Mouse (Mus musculus) layer of hippocampus, adult 8-10 months (tissue): ENCODE data around the gene Pcdh7. TPM values are rescaled to one million over a fixed set of nuclear protein-coding genes. Genes with fewer than 3 reads are reported as not detected.
"Not testable (repeated sequence)": the region's sequence is repeated elsewhere in the genome, so short reads cannot be mapped to it uniquely, and the experiment has no call there.

Experiments used
- DNase-seq, 2 experiments: peaks; one replicate each; pipeline ENCODE4 v3.0.0; 2022; ENCODE audit warnings: low spot score in 2 of 2
- total RNA-seq, 4 experiments: library from RNA; stranded (reverse); gene quantifications; 2 replicates each; pipeline ENCODE4 v1.2.4; 2022

Gene Pcdh7
- total RNA-seq, 4 experiments from 2014 or later = 67.4 to 71.7 (median 69.7) TPM

DNA sequence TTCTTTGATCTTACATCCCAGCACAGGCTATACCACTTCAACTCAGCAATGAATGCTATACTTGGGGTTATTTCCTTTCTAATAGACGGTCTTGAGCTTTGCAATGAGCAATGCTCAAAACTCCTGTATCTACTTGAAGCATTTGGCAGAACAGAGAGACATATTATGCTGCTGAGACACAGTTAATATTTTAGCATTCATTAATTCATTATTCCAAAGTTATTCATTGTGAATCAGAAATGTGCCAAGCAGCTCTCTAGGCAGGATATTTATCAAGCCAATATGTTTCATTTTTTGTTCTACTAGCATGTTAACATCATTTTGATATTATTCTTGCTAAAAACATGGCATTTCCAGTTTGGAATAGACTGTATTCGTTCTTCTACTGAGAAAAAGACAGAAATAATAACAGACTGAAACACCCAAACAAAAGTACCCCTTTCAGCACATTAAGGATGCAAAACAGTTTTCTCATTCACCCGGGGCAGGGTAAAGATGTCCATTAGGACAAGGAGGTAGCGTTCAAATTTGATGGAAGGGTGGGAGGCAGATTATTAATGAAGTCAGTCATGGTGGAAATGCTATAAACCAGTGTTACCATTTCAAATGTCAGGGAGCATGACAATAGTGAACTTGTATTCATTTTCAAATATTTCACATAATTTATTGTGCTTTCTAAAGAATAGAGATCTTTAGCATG, 391.0 kb downstream of the Pcdh7 start:
- no peak for DNase-seq

DNA sequence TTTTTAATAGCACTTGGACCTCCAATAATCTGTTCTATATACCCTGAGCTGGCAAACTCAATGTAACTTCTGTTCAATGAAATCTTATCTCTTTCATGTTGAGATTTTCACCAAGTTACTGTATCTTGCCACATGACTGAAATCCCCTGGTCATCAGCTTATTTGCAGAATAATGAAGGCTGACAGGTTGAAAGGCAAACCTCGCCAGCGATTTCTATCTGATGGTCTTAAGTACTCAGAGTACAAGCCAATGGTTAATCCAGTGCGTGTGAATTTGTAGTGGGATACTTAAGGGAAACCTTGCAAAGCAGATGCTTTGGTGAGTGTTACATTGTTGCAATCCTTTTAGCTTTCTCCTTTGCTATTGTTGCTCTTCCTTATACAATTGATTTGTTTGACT, 398.3 kb downstream of the Pcdh7 start:
- no peak for DNase-seq

DNA sequence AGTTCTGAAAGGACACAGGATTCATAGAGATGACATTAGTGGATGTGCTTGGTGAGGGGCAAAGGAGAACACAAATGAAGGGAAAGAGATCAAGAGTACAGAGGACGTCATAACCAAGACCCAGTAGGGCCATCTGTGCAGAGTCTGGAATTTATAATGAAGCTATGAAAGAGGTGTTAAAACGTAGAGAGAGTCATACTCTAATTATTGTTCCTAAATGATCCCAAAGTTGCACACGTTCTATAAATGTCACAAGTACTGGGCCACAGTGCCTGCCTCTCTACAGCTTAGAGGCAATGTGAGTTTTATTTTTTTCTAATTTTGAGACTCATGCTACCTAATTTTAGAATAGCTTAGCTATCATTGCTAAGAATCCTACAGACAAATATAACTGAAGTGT, 400.1 kb downstream of the Pcdh7 start:
- DNase-seq = no peak

DNA sequence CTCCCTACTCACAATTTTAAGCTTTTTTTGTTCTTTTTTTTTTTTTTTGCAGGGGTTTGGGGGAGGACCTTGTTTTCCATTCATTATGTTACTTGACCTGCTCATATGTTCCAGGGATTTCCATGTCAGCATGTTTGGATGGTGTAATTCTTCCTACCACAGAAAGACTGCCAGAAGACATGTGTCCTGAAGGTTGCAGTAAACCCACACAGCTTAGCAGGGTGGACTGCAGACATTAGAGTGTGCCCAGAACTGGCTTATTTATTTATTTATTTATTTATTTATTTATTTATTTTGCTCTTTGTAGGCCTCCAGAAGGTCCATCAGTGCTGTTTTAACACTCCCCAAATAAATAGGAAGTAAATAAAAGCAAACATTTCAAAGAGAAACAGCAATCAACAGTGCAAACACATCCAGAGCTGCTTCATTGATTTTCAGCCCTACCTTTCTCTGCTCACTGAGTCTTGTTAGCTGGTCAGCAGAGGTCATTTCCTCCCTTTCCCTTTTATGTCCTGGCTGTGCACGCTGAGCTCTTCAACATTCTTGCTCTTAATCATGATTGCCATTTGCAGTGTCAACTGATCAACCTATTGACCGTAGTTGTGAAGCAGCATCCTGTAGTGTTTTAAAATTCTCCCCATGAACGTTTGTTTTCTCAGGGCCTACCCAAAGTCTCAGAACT, 401.3 kb downstream of the Pcdh7 start:
- no peak for DNase-seq

DNA sequence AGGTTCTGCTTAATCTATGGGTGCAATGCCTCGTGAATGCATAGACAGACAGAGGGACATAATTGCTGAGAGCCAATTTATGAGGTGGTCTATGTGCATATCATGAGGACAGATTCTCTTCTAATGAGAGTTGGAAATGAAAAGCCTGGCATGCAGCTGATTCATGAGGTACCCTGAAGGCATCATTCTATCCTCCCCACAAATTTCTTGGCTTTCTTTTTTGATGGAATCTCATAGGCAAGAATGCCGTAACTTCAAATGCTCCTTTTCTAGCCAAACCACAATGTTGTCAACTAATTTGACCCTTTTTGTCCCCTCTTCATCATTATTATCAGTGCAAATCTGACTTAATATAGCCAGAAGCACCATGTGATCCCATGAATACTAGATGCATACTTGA, 426.1 kb downstream of the Pcdh7 start:
- DNase-seq = no peak

DNA sequence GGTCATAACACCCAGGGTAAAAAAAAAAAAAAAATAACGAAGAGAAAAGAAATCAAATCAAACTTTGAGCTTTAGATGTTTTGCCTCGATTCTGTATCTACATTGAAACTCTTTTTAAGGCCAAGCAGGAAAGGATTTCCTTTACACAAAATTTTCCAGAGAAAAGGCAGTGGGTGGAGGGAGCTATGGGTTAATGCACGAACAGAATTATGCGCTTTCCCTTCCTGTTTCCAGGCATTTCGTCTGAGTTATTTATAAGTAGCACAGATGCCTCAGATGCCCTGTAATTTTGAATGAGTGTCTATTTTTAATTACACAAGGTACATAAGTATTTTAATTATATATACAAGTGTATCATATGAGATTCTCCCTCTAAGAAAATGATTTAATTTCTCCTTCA, 436.2 kb downstream of the Pcdh7 start:
- DNase-seq = no peak

DNA sequence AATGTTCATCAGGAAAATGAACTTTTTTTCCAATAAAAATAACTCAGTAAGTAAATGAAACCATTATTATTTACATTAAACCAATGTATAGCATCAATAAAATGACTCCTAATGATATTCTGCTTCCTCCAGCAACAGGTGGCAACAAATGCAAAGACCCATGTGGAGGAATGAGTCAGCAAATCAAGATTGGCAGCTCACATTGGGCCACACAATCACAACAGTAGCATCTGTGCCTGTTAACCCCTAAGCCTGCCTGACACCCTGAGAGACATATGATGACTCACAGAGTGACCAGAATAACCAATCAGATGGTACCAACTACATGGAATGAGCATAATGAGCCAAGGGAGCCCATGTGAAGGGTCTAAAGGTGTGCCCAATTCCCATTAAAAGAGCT, 454.5 kb downstream of the Pcdh7 start:
- DNase-seq = no peak

DNA sequence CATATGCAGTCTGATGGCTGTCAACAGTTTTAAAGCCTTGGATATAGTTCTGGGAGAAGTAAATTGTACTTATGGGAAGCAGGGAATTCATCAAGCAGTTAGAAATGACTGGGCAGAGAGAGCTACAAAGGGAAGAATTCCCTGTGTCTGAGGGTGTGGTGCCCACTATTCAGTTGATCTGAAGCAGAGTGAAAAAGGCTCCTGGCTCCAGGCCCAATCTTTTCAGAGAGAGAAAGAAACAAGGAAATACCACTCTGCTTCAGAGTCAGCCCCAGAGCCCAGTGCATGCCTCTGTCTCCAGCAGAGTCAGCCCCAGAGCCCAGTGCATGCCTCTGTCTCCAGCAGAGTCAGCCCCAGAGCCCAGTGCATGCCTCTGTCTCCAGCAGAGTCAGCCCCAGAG, 456.6 kb downstream of the Pcdh7 start:
- DNase-seq = not testable (repeated sequence)

DNA sequence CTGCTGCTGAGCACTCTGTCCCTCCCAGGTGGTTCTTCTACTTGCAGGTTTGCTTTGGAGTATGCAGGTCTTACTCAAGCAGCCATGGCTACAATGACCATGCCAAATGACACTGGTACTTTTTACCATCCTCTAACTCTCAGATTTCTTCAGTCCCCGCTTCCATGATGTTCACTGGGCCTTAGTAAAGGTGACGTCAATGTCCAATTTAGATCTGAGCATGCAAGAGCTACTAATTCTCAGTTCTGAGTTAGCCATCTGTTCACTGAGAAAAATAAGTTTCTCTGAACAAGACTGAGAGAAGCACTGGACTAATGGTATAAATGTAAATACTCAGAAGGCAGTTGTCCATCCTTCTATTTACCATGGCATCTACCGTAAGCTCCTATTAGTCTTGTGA, 457.8 kb downstream of the Pcdh7 start:
- DNase-seq = no peak
